ENCODE assay signal across 12 mouse cellular contexts in genomic region chr2:59554373-59554940, GRCm38 (mm10).
"Had no signal": no experiment of that assay in that cellular context is flagged by ENCODE, and none has a peak within 500 bp of the region (broad histone marks: within the 10 kb centered on the region; RNA-seq: fewer than 3 reads in every experiment).

No protein-coding gene starts in this region.

- ATAC-seq: intestine, embryonic 16.5 days; midbrain, embryonic 15.5 days had no signal

- H3K36me3 ChIP-seq: kidney, embryonic 15.5 days; liver, embryonic 13.5 days; midbrain, embryonic 12.5 days; midbrain, embryonic 15.5 days had no signal

- H3K9me3 ChIP-seq: kidney, embryonic 15.5 days; liver, embryonic 13.5 days; midbrain, embryonic 12.5 days; midbrain, embryonic 15.5 days had no signal

- H3K4me2 ChIP-seq: kidney, embryonic 15.5 days; liver, embryonic 13.5 days; midbrain, embryonic 12.5 days; midbrain, embryonic 15.5 days had no signal

- H3K27ac ChIP-seq: kidney, embryonic 15.5 days; liver, embryonic 13.5 days; midbrain, embryonic 12.5 days; midbrain, embryonic 15.5 days had no signal

- H3K27me3 ChIP-seq: kidney, embryonic 15.5 days; liver, embryonic 13.5 days; midbrain, embryonic 12.5 days; midbrain, embryonic 15.5 days had no signal

- H3K9ac ChIP-seq: kidney, embryonic 15.5 days; liver, embryonic 13.5 days; midbrain, embryonic 12.5 days; midbrain, embryonic 15.5 days had no signal

- H3K4me1 ChIP-seq: liver, embryonic 13.5 days; midbrain, embryonic 12.5 days; midbrain, embryonic 15.5 days had no signal

- H3K4me3 ChIP-seq: kidney, embryonic 15.5 days; liver, embryonic 13.5 days; midbrain, embryonic 12.5 days; midbrain, embryonic 15.5 days had no signal

- DNase-seq: kidney, adult 8-10 months; kidney, postnatal 14 days; kidney, postnatal 4 days; left cerebral cortex, postnatal 4 days; liver, embryonic 13.5 days; lung, adult 2 months; lung, postnatal 36 days; thymus, postnatal 25 days had no signal
